Mouse (Mus musculus): Measurements from ENCODE around the gene Ust.

Ust gene

GRCm38 (mm10) chr10:8181596-8182185, 336.9 kb downstream of the Ust start:
- in situ Hi-C loops (cut with MseI, MboI), result no loop called here

- in situ Hi-C loops (cut with MseI, MboI), result no loop called here
Measured at GRCm38 (mm10) chr10:8177618-8178017, 341.0 kb downstream of the Ust start.

- in situ Hi-C loops (cut with MseI, MboI), result no loop called here
Measured at GRCm38 (mm10) chr10:8176351-8177053, 342.1 kb downstream of the Ust start.

- in situ Hi-C loops (cut with MseI, MboI), result no loop called here
Measured at GRCm38 (mm10) chr10:8176008-8176350, 342.6 kb downstream of the Ust start.

GRCm38 (mm10) chr10:8174697-8175096, 343.9 kb downstream of the Ust start:
- in situ Hi-C loops (cut with MseI, MboI), result no loop called here

GRCm38 (mm10) chr10:8174230-8174629, 344.4 kb downstream of the Ust start:
- in situ Hi-C loops (cut with MseI, MboI), result no loop called here

- in situ Hi-C loops (cut with MseI, MboI), result no loop called here
Measured at GRCm38 (mm10) chr10:8173032-8173431, 345.6 kb downstream of the Ust start.

- in situ Hi-C loops (cut with MseI, MboI), result no loop called here
Measured at GRCm38 (mm10) chr10:8171556-8171955, 347.1 kb downstream of the Ust start.
